Mouse (Mus musculus) olfactory bulb, adult 2 months (tissue): ENCODE measurements around the gene Cep57l1.

ENCODE experiments used
- CTCF ChIP-seq: fragments of 200-500 bp; IDR thresholded peaks from 2 replicates; pipeline ENCODE4 v1.5.1; 2012; ENCODE audit warnings: low read depth, mild to moderate bottlenecking, low read length, moderate library complexity; ENCODE audit not compliant: insufficient read depth
- POLR2A ChIP-seq: fragments of 200-500 bp; IDR thresholded peaks from 2 replicates; pipeline ENCODE4 v1.6.1; 2012; ENCODE audit warnings: mild to moderate bottlenecking, low read depth, low read length, moderate library complexity; ENCODE audit not compliant: insufficient read depth

- TF ChIP-seq CTCF, result no peak
- no peak for TF ChIP-seq POLR2A
These were observed 19.5 kb upstream of the Cep57l1 start for GRCm38 (mm10) chr10:41829191-41829590.
